Mouse (Mus musculus) gastrocnemius, adult 8-10 months (tissue): ENCODE measurements around the gene Oscp1. TPM values are rescaled to one million over a fixed set of nuclear protein-coding genes. Genes with fewer than 3 reads are reported as not detected.
A peak's percentile ranks its signal among the peaks of the same experiment; 100 is the strongest.
"Not testable (repeated sequence)": the region's sequence is repeated elsewhere in the genome, so short reads cannot be mapped to it uniquely, and the experiment has no call there.

Experiments
- DNase-seq, 2 experiments: peaks; one replicate each; pipeline ENCODE4 v3.0.0; 2022; ENCODE audit warnings: low spot score in 2 of 2
- total RNA-seq, 4 experiments: library from RNA; stranded (reverse); gene quantifications; 2 replicates each; pipeline ENCODE4 v1.2.4; 2022

The Oscp1 gene
- total RNA-seq, 4 experiments from 2014 or later: 1.2 to 3.2 (median 2.9) TPM

DNA sequence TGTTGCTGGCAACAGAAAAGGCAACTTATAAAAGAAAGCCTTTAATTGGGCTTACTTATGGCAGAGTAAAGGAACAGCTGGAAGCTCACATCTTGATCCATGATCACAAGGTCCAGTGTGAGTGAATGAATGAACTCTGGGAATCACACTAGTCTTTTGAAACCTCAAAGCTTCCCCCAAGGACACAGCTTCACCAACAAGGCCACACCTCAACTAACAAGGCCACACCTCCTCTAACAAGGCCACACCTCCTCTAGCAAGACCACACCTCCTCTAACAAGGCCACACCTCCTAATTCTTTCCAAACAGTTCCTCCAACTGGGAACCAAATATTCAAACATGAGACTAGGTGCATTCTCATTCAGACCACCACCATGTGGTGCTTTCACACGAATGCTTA is 23.2 kb downstream of the Oscp1 start:
- no peak for DNase-seq

DNA sequence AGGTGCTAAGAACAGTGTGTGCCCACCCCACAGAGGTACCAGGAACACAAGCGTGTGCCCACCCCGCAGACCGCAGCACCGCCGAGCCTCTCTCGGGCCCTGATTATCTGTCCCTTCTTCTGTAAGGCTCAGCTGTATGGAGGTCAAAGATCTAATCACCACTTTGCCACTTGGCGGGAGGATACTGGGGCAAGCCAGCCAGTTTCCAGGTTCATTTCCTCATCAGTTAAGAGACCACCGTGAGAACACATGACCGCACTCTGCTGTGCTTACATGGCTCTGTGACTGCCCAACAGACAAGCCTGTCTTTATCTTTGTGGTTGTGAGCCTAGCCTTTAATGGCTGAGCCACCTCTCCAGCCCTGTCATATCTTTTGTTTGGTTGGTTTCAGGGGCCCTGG is 24.7 kb downstream of the Oscp1 start:
- DNase-seq: no peak

DNA sequence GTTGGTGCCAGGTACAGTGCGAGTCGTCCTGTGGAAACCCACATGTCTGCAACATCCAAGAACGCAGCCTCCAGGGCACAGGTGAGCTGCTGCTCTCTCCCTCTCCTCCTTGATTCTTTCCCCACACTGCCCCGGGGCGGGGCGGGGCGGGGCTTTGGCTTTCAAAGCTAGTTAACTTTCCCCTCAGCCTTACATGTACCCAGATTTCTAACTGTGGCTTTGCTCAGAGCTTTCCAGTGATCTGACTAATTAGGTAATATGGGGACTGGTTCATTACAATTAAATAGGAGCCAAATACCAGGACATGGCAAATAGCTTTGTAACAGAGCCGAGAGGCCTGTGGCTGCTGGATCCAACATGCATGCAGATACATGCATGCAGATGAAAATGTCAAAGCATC is 26.0 kb downstream of the Oscp1 start:
- DNase-seq: no peak

DNA sequence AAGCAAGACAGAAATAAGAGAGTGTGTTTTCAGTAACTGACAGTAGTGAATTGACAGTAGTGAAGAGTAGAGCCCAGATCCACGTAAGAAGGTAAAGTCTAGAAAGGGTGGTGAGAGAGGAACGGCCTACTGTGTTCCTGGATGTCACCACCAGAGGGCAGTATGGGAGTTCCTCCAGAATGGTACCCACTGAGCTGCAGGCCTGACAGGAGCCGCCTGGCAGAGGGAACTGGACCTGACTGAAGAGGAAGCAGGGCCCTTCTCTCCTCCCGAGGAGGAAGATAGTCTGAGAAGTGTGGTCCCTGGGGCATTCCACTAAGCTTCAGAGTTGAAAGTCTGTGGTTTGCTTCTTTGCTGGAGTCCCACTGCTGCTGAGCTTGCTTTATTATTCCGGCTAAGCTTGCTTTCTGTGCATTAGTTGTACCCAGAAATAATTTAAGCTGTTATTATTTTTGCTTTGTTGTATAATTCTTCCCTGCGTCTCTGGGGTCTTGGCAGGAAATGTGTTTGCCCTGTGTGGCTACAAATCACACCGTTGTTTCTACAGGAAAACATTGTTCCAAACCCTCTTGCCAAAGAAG is 27.7 kb downstream of the Oscp1 start:
- DNase-seq: peak; percentile 67 to 81

DNA sequence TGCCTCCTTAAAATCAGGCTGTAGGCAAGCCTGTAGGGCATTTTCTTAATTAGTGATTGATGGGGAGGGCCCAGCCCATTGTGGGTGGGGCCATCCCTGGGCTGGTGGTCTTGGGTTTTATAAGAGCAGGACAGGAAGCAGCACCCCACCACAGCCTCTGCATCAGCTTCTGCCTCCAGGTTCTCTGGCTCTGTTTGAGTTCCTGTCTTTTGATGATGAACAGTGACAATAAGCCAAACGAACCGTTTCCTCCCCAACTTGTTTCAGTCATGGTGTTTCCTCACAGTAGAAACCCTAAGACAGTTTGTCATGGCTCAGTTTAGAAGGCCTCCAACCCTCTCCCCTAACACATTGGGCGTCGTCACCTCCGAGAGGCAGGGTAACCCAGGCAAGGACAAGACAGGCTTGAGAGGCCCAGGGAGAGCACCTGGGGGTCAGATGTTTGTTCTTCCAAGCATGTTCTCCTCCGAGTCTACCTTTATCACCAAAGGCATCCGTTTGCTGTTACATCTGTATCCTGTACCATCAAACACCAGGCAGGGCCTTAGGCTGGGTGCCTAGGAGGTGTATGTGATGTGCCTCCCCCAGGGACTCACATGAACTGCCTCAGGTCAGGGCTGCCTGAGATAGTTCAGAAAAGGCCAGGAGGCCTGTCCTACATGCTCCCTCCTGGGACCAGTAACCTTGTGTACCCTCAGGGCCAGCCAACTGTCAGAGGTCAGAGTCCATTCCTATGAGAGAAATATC is 31.9 kb downstream of the Oscp1 start:
- DNase-seq: no peak

DNA sequence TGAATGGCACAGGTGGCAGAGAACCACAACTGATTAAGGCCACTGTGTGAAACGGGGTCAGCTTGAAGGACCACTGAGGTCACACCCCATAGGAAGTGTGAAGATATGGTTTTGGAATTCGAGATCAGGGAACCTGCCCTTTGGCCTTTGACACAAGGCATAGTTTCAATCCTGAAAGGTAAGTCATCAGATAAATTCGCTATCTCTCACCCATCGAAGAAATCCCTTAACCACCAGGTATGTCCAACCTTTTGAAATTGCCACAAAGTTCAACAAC is 32.4 kb downstream of the Oscp1 start:
- DNase-seq: no peak

DNA sequence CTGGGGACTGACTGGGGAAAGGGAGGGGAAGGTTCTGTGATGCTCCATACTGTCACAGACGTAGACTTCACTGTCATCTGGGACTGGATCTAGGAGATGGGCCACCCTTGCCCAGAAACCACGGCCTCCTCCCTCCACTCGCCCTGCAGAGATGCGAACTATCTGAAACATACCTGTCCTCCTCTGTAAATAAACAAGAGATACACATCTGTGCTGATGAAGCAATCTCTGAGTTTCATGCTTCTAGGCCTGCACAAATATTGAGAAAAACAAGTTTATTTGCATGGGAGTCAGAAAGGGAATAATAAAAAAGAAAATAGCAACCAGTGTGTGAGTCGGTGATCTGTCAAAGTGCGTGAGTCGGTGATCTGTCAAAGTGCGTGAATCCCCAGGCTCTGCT is 33.5 kb downstream of the Oscp1 start:
- DNase-seq: no peak

DNA sequence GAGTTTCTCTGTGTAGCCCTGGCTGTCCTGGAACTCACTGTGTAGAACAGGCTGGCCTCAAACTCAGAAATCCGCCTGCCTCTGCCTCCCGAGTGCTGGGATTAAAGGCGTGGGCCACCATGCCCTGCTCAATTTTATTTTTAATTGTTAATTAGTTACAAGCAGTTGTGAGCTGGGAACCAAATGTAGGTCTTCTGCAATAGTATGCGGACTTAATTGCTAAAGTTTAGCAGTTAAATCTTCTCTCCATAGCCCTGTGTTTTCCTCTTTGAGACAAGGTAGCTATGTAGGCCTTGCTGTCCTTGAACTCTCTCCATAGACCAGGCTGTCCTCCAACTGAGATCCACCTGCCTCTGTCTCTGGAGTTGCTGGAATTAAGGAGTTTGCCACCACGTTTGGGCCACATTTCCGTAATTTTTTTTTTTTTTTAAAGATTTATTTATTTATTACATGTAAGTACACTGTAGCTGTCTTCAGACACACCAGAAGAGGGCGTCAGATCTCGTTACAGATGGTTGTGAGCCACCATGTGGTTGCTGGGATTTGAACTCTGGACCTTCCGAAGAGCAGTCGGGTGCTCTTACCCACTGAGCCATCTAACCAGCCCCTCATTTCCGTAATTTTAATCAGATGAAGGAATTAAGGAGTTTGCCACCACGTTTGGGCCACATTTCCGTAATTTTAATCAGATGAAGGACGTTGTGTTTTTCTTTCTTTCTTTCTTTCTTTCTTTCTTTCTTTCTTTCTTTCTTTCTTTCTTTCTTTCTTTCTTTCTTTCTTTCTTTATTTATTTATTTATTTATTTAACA is 37.5 kb downstream of the Oscp1 start:
- not testable (repeated sequence) for DNase-seq

DNA sequence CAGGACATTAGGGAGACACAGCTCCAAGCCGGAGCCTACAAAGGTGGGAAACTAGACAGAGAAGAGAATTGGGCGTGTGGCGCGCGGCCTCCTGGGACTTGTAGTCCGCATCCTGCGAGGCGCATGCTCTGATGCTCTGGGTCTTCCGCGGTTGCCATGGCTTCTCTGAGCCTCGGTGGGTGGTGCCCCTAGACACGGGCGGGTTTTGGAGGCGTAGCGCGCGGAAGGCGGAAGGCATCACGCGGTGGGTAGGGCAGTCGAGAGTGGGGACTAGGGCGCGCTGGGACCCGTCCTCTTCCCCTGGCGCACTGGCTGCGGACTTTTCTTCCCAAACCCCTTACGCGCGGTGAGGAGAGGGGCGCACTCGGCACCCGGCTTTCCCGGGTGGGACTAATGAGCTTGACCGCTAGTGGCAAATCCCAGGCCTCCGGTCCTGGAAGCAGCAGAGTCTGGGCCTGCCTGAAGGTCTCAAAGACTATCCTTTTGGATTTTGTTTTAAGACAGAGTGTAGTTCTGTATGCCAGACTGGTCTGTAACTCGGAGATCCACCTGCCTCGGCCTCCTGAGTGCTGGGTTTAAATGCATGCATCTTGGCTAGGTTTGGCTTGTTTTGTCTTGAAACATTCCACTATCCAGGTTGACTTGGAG is 38.2 kb downstream of the Oscp1 start, which contains the start of gene Lsm10:
Gene Lsm10, plus strand, starts transcription at position 160 of the 648 bp plus-strand sequence.
- DNase-seq: peak; percentile 90 to 93

DNA sequence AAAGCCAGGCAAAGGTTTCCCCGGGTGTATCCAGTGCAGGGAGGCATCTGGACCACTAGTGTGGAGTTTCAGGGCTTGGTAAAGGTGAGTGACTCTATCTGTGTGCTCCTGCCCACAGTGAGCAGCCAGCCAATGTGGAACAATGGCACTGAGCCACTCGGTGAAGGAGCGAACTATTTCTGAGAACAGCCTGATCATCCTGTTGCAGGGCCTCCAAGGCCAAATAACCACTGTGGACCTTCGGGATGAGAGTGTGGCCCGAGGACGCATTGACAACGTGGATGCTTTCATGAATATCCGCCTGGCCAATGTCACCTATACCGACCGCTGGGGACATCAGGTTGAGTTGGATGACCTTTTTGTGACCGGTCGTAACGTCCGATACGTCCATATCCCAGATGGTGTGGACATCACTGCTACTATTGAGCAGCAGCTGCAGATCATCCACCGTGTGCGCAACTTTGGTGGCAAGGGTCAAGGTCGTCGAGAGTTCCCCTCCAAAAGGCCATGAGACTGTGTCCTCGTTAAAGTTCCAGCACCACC is 39.4 kb downstream of the Oscp1 start:
- DNase-seq: no peak

DNA sequence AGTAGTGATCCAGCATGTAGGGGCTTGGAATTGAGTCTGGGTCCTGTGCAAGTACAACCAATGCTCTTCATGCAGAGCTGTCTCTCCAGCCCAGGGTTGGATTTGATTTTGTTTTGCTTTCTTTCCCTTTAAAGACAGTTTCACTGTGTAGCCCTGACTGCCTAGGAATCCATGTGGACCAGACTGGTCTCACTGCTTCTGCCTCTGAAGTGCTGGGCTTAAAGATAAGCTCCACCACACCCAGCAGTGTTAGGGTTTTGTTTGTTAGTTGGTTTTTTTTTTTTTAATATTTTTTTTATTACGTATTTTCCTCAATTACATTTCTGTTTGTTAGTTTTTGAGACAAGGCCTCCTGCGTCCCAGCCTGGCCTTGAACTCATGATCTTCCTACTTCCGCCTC is 41.0 kb downstream of the Oscp1 start:
- DNase-seq: no peak

DNA sequence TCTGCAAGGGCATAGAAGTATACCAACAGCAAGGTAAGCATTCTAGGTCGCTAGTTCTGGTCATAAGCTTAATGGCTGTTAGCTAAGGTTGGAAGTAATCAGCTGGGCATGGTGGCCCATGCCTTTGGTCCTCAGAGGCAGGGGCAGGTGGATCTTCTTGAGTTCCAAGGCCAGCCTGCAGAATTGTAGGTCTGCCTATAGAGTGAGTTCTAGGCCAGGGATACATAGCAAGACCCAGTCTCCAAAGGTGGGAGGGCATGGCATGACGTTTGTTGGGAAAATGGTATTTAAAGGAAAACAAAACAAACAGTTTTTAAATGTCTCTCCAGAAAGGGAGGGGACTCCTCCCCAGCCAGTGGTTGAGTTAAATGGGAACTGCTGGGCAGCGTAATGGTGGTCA is 42.4 kb downstream of the Oscp1 start:
- no peak for DNase-seq

DNA sequence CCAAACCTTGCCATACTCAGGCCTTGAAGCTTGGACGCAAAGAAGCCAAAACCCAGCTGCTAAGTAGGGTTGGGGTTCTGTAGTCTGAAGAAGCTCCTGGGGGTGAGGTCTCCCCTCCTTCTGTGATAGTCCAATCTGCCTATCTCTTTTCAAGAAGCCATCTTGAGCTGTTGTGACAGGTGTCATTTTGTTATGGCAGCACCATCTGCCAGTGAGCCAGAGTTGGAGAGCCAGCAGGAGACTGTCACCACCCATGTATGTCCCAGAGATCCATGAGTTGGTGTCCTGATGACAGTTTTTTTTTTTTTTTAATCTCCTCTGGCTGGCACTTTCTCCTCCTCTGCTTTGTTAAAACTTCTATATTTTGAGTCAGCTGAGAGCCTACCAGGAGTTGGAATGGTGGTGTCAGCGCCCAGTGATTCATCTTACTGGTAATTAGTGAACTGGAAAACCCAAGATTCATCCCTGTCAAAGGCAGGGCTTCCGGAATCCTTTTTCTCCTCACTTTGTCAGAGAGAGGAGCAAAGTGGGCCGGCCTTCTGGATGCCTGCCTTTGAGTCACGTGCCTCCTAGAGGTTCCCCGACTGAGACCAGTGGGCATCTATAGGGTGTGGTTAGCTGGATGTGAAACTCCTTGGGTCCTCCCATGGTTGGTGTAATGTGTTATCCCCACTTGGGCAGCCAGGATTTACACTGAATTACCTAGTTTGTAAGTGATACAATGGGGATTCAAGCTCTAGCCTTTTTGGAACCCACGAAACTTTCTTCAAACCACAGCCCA is 43.9 kb downstream of the Oscp1 start:
- peak in 1 of 2 experiments; percentile 33 for DNase-seq

DNA sequence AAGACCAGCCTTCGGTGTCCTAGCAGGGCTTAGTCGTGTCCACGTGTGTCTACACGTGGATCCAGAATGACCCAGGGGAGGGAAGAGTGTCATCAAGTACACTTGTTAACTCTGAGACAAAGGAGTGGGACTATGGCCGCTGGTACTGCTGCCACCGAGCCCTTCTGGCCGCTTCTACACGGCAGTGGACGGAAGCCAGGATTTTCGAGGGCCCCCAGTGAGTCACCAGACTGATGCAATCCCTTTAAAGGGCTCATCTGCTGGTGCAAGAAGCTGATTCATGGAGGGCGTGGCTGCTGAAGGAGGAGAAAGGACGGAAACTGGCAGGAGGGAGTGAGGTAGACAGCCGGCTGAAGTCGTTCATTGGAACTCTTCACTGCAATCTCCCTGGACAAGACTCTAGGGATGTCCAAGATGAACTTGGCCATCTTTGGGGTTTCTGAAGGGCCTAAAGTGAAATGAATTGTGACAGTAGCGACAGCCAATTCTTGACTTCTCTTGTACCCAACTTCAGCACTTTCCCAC is 44.8 kb downstream of the Oscp1 start:
- DNase-seq: peak; percentile 86 to 91

DNA sequence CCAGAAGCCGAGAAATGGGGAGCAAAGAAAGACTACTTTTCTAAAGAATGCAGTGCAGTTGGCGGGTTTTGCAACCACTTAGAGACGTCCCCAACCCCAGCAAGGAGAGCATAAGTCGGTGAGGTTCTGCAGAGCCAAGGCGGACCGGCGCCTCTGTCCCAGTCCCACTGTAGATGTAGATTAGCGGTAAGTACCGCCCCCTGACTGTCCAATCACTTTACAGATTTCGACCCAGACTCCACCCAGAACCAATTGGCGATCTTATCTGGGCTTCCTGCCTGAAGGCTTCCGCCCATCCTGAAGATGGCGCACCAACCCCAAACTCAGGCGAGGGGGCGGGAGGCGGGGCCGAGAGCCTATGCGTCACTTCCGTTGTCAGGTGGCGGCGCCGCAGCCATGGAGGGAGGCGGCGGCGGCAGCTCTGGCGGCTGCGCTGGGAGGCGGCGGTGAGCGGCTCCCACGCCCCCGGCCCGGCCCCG is 45.3 kb downstream of the Oscp1 start, which contains the start of gene Stk40:
Gene Stk40, plus strand, starts transcription at position 368 of the 479 bp plus-strand sequence.
- peak; percentile 90 to 93 for DNase-seq

DNA sequence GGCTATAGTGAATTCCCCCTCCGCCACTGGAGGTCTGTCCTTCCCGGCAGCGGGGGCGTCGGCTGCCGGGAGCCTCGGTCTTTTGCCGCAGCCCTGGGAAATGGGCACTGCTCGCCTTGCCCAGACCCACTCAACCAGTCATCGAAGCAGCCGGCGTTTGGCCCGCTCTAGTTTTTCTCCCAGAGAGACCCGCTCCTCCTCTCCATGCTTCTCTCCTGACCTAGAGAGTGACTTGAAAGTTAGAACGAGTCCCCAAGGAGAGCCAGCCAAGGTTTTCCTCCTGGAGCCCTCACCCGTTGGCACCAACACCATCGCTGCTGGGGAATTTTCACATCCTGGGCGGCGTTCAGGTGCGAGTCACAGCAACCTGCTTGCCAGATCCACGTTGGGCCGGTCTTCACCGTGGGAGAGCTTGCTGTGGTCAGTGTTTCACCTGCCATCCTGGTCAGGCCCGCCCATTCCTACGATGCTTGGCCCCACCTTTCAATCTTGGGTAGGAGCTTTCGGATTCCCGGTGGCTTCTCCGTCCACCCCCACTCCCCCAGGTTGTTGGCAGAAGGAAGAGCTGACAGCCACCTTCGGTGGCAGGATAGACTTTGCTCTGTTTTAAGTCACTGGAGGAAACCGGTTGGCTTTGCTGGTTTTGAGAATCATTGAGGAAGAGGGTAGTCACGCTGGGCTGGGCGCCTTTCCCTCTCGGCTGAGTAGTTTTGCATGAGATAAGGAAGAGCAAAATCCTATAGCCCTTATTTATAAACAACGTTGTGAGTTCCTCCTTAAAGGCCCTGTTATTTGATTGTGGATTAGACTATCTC is 46.1 kb downstream of the Oscp1 start:
- DNase-seq: no peak

DNA sequence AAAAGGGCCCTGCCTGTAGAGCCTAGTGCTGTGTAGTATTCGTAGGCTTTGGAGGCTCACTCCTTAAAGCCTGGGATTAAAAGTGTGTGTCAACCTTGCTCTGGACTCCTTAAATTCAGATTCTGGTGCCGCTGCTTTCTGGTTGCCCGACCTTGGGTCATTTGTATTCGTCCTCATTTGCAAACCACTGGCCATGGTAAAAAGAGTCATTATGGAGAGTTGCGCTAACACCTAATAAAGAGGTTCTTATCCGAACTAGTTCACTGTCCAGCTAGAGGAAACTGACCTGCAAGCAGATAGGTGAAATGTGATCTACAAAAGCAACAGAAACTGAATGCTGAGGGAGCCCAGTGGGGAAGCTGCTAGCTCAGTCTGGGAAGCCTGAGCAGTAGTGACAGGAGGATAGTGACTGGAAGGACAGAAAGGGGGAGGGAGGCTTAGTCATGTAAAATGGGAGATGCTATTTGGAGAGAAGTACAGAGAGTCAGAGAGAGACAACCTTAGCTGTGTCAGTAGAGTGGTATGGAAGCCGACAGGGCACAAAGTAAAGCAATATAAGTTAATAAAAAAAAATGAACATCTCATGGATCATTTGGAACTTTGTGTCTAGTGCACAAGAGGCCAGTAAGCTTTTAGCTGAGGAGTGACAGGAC is 46.9 kb downstream of the Oscp1 start:
- no peak for DNase-seq

DNA sequence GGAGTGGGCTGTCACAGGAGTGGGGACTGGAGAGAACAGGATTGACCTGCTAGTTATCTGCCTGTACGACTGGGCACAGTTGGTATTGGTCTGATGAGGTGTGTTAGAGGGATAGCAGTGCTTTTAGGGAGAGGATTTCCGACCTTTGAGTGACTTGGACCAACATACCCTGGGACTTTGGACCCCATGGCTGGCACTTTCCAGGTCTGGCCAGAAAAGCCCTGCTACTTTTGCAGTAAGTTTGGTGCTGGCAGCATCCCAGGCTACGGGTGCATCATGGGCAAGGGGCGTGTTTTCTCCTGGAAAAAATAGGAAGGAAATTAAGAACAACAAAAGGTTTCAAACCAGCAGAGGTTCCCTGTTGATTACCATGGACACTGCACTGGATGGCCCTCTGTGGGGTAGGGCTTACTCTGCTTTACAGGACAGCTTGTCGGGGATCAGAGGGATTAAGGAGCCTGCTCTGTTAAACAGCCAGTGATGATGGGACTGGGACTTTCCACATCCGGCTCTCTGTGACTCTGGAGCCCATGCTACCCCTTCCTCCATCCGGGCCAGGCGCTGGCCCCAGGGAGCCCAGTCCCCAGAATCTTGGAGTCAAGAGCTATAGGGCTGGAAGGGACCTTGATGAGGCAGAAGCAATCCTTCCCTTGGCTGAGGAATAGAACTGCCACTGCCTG is 49.8 kb downstream of the Oscp1 start:
- no peak for DNase-seq
